Mouse (Mus musculus): ENCODE results near the gene Hist1h3a. TPM values are rescaled to one million over a fixed set of nuclear protein-coding genes. Genes with fewer than 3 reads are reported as not detected.
"Not testable (repeated sequence)": the region's sequence is repeated elsewhere in the genome, so short reads cannot be mapped to it uniquely, and the experiment has no call there.

Hist1h3a gene
- total RNA-seq, 2 experiments from 2014 or later: 9.9 to 14.4 TPM

DNA sequence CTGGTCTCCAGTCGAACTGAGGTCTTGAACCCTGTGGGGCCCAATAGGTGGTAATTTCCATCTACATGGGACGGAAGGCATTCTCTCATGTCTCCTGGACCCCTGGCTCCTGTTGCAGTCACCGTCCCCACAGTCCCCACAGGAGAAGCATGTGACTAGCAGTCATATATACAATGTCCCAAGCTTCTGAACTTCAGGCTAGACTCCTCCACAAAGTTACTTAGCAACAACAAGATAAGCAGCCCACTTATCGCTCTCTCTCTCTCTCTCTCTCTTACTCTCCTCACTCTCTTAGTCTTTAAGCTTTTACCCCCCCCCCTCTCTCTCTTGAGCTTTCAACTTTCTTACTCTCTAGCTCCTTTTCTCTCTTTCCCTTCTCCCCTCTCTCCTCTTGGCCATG is 37.9 kb downstream of the Hist1h3a start:
- no peak for DNase-seq
- intact Hi-C loops (cut with DNase I): no loop called here

DNA sequence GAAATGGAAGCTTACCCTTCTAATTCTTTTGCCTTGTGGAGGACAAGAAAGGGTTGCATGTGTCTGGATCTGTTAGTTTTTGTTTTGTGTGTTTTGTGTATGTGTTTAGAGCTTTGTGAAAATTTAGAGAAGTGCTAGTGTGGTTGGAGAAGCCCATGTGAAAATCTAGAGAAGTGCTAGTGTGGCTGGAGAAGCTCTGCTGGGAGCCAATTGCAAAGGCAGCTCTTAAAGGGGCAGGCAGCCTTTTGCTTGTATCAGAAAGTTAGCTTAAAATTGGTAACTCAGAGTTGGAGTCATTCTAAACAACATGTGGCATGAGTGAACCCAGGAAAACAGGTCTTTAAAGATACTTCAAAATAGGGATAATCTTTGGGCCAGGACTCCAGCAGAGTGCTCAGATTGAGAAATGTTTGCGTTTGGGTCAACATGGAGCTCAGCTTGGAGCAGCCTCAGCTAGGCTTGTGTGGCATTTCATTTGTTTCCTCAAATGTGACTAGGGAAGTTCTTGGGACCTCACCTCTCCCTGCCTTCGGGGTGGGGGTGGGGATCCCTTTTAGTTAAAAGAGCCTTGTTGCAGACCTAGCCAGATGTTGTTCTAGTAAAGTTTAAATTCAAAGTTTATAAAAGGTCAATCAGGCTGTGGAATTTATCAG is 44.5 kb downstream of the Hist1h3a start:
- DNase-seq; intact Hi-C loops (cut with DNase I): not testable (repeated sequence)

- no peak for DNase-seq
- intact Hi-C loops (cut with DNase I): no loop called here
Measured at GRCm38 (mm10) chr13:23717176-23717575, 45.0 kb downstream of the Hist1h3a start.

GRCm38 (mm10) chr13:23716261-23717042 is 45.7 kb downstream of the Hist1h3a start:
- intact Hi-C loops (cut with DNase I): no loop called here
- DNase-seq: no peak

Small RNAs within 50 kb of the gene (microRNA-seq; reads per million reads assigned to microRNA genes)
- gene Gm44314: 0 reads per million in 2 experiments
- 0 reads per million in 2 experiments for gene Gm44484

Other genes with a start within 250 kb of the Hist1h3a start
- 100 to 1,000 TPM; 130 to 153 TPM for gene Hist1h4h, start 231.3 kb downstream of the Hist1h3a start, total RNA-seq (2021)
- 10 to 100 TPM in 1 of 2 experiments, 1 to 10 TPM in 1; 7.7 to 11.5 TPM for gene Hist1h2af, start 228.5 kb downstream of the Hist1h3a start, total RNA-seq (2021)
- gene Hist1h3g, start 227.0 kb downstream of the Hist1h3a start, total RNA-seq (2021): 1 to 10 TPM; 2.8 to 5.0 TPM
- gene Hist1h2bh, start 219.0 kb downstream of the Hist1h3a start, total RNA-seq (2021): 1 to 10 TPM; 1.7 to 2.1 TPM
- 1 to 10 TPM; 5.5 to 6.4 TPM for gene Hist1h3f, start 218.3 kb downstream of the Hist1h3a start, total RNA-seq (2021)
- 10 to 100 TPM; 12.5 to 22.4 TPM for gene Hist1h4f, start 210.7 kb downstream of the Hist1h3a start, total RNA-seq (2021)
- gene Hist1h1d, start 209.1 kb downstream of the Hist1h3a start, total RNA-seq (2021): 1 to 10 TPM; 1.6 to 2.0 TPM
- gene Hist1h3e, start 200.0 kb downstream of the Hist1h3a start, total RNA-seq (2021): 10 to 100 TPM; 11.9 to 17.0 TPM
- gene Hist1h2ae, start 191.2 kb downstream of the Hist1h3a start, total RNA-seq (2021): 1 to 10 TPM; 1.6 to 2.8 TPM
- gene Hist1h2bg, start 191.0 kb downstream of the Hist1h3a start, total RNA-seq (2021): 10 to 100 TPM; 15.3 to 21.1 TPM
- 1 to 10 TPM; 7.5 to 8.5 TPM for gene Hist1h2bf, start 188.2 kb downstream of the Hist1h3a start, total RNA-seq (2021)
- gene Hist1h2ad, start 188.0 kb downstream of the Hist1h3a start, total RNA-seq (2021): 1 to 10 TPM; 1.2 to 2.2 TPM
- 1 to 10 TPM; 2.8 to 4.8 TPM for gene Hist1h3d, start 186.6 kb downstream of the Hist1h3a start, total RNA-seq (2021)
- 10 to 100 TPM; 39.6 to 39.7 TPM for gene Hist1h4d, start 180.8 kb downstream of the Hist1h3a start, total RNA-seq (2021)
- gene Hist1h2be, start 141.3 kb downstream of the Hist1h3a start, total RNA-seq (2021): 10 to 100 TPM; 16.6 to 18.7 TPM
- 10 to 100 TPM; 42.9 to 50.8 TPM for gene Hist1h1e, start 139.8 kb downstream of the Hist1h3a start, total RNA-seq (2021)
- gene Hist1h2ac, start 78.4 kb downstream of the Hist1h3a start, total RNA-seq (2021): 1 to 10 TPM; 1.3 to 1.4 TPM
- 10 to 100 TPM; 65.6 to 72.3 TPM for gene Hist1h2bc, start 78.2 kb downstream of the Hist1h3a start, total RNA-seq (2021)
- not detected for gene Hist1h1t, start 66.6 kb downstream of the Hist1h3a start, total RNA-seq (2021)
- gene Hist1h4c, start 63.9 kb downstream of the Hist1h3a start, total RNA-seq (2021): 10 to 100 TPM; 62.8 to 75.7 TPM
- gene Hfe, start 51.5 kb downstream of the Hist1h3a start, total RNA-seq (2021): 10 to 100 TPM; 17.6 to 27.0 TPM
- 100 to 1,000 TPM; 188 to 225 TPM for gene Hist1h1c, start 23.6 kb downstream of the Hist1h3a start, total RNA-seq (2021)
- gene Hist1h3c, start 16.8 kb downstream of the Hist1h3a start, total RNA-seq (2021): 1 to 10 TPM; 4.5 to 4.6 TPM
- 1 to 10 TPM; 5.1 to 7.0 TPM for gene Hist1h2bb, start 15.7 kb downstream of the Hist1h3a start, total RNA-seq (2021)
- gene Hist1h2ab, start 11.3 kb downstream of the Hist1h3a start, total RNA-seq (2021): 10 to 100 TPM in 1 of 2 experiments, 1 to 10 TPM in 1; 9.4 to 10.3 TPM
- gene Hist1h3b, start 10.1 kb downstream of the Hist1h3a start, total RNA-seq (2021): 10 to 100 TPM; 14.2 to 14.3 TPM
- 1 to 10 TPM; 5.8 to 8.4 TPM for gene Hist1h4b, start 5.4 kb downstream of the Hist1h3a start, total RNA-seq (2021)
- gene Hist1h4a, start 1.2 kb downstream of the Hist1h3a start, total RNA-seq (2021): 1 to 10 TPM; 6.4 to 7.2 TPM
- 1 to 10 TPM; 5.6 to 7.4 TPM for gene Hist1h1a, start 1.3 kb upstream of the Hist1h3a start, total RNA-seq (2021)
- not detected for gene Trim38, start 7.5 kb upstream of the Hist1h3a start, total RNA-seq (2021)
- not detected for gene Slc17a2, start 44.6 kb upstream of the Hist1h3a start, total RNA-seq (2021)
- not detected for gene Slc17a3, start 77.0 kb upstream of the Hist1h3a start, total RNA-seq (2021)
- gene Slc17a1, start 105.4 kb upstream of the Hist1h3a start, total RNA-seq (2021): not detected
- gene Slc17a4, start 152.6 kb upstream of the Hist1h3a start, total RNA-seq (2021): not detected
- gene Hist1h2ba, start 171.8 kb upstream of the Hist1h3a start, total RNA-seq (2021): not detected
- not detected for gene Hist1h2aa, start 172.1 kb upstream of the Hist1h3a start, total RNA-seq (2021)
- not detected for gene Scgn, start 228.8 kb upstream of the Hist1h3a start, total RNA-seq (2021)